Mouse (Mus musculus): ENCODE results near the gene Igsf11.

Igsf11 gene

DNA sequence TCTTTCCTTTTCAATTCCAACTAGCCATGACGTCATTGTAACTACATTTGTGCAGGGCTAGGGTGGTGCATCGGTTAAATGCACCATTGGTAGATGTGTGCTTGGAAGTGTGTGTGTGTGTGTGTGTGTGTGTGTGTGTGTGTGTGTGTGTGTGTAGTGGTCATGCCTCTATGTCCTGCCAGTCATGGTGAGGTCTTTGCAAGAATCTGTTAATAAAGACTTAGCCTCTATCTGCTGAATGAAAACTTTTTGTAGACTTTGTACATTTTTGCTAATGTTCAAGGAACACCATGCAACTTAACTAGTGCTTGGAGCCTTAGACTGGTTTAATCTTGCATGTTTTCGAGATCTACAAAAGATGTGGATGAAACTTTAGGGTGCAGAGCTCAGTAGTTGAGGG lies 48.3 kb downstream of the Igsf11 start:
- DNase-seq (ENCODE audit: inconsistent ontology term), result no peak

DNA sequence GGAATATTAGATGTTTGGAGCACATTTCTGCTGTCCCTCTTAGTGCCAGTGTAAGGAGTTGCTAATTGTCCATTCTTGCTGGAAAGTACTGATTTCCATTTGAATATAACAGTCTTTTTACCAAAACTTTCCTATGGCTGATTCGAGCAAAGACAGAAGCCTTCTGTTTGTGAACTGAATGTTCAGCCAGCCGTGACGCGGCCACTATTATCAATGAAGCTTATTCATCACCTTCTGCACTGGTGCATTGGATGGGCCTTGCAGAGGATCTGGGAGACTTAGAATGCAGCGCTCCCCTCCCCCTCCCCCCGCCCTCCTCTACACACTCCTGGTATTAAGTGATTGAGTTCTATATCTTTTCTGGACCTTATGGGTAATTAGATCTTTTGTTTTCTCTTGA lies 48.8 kb downstream of the Igsf11 start:
- DNase-seq (ENCODE audit: inconsistent ontology term), result peak; percentile 88

DNA sequence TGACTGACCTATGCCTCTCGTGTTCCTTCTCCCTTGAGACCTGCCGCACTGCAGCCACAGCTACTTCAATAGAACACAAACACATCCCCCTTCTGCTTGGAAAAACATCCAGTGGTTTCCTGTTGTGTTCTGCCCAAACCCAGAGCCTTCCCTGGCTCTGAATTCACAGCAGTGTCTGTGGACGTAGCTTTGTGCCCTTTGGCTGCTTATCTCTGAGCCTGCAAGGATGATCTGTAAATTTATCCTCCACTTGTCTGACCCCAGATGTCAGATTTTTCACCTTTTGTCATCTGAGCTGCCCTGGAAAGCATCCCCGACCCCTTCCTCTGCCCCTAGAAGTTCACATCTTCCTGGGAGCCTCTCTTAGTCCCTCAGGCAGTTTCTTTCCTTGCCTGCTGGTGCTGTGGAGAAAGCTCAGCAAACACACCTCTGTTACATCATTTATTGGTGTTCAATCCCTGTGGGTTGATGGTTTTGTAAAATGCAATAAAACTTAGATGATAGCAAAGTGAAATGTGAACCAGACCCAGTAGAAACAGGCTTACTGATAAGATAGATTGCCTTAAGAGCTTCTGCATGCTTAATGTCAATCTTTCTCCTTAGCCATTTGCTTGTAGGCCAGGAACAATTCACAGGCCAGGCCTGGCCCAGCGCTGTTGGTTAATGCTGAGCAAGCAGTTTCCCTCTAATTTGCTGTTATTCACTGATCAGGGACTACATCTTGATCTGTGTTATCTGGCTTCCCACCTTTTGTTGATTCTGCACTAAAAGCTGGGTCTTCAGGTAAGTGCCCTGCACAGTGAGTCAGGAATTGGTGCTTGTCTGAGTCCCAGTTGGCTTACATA lies 51.5 kb downstream of the Igsf11 start:
- no peak for DNase-seq (ENCODE audit: inconsistent ontology term)

DNA sequence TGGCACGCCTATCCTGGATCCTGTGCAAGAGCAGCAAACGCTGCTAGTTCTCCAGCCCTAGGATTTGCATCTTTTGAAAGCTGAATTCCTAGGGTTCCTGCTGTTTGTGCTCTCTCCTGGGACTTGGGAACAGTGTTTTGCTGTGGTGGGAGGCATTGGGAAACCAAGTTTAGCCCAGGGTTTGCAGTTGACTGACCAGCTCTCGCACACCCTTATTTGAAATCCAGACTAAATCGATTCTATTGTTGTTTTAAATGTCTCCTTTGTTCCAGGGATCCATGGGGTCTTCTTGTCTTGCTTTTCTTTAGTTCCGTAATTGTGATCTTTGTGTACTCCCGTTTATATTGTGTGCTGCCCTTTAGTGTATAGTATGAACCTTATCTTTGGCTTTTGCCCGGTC lies 52.6 kb downstream of the Igsf11 start:
- DNase-seq (ENCODE audit: inconsistent ontology term), result no peak

DNA sequence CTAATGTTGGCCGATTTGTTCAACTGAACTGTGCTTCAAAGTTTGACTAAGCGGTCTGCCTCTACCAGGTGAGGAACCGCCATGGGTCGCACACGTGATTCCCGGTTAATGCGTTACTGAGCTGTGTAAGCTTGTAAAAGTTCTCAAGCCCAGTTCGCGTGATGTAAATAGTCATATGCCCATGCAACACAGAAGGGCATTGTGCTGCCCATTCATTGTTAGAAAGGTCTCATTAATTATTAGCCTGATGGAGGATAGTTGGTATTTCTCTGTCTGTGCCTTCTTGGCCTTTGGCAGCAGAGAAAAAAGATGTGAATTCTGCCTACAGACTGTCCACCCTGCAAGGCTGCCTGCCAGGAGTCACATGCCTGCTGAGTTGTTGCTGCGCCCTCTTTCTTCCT lies 53.1 kb downstream of the Igsf11 start:
- peak; percentile 82 for DNase-seq (ENCODE audit: inconsistent ontology term)

DNA sequence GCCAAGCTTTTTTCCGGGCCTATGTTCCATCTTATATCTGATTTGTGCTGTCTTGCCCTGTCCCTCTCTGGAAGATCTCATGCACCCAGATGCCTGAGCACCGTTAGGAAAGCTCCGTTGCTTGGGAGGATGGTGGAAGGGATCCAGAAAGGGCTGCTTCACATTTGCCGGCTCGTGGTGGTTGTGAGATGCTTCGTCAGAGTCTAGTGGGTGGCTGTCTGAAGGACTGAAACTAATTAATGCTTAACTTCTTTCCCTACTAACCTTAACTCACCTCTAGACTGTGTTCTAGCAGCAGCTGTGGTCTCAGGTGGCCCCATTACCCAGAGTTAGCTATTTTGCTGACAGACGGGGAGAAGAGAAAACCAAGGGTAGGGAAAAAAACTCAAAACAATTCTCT lies 54.0 kb downstream of the Igsf11 start:
- peak; percentile 66 for DNase-seq (ENCODE audit: inconsistent ontology term)

DNA sequence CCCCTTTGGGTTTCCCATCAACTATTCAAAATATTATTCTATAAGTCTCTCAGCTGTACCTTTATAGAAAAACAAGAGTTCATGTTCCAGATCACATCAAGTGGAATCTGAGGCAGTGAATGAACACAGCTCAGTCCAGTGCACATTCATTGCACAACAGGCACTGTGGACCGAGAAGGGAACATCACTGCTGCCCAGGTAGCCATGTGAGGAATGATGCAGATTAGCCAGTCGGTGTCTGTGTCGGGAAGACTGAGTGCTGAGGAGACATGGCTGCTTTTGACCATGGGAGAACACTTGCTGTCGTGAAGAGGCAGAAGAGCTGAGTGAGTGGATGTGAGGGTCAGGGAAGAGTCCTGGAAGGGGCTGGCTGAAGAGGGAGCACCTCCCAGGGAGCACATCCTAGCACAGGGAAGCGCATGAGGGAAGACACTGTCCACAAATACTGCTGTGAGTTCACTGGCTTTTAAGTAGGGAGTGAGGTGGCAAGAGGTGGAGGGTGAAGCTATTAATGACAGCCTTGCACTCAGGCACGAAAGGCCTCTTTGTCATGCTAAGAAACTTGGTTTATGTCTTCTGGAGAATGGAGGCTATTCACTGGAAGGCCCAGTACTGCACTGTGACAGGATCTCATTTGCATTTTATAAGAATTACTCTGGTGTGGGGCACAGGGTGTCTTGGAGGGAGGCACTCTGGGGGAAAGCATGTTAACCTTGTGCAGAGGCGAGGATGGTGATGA lies 54.8 kb downstream of the Igsf11 start:
- DNase-seq (ENCODE audit: inconsistent ontology term), result no peak

DNA sequence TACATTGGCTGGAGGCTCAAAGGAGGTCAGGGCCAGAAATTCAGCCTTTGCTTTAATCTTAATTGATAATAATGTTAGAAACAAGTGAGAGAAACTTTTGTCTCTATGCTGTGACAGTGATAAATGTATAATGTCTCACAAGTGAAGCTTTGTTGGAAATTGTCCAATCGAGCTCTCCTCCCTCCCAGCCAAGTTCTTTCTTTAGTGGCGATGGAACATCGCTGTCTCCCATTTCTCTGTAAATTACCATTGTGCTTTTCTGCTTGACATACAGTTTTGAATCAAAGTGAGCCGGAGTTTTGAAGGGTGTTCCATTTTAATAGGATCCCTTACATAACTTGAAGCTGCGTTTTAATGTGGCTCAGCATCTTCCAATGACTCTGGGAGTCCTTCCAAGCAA lies 56.0 kb downstream of the Igsf11 start:
- no peak for DNase-seq (ENCODE audit: inconsistent ontology term)

DNA sequence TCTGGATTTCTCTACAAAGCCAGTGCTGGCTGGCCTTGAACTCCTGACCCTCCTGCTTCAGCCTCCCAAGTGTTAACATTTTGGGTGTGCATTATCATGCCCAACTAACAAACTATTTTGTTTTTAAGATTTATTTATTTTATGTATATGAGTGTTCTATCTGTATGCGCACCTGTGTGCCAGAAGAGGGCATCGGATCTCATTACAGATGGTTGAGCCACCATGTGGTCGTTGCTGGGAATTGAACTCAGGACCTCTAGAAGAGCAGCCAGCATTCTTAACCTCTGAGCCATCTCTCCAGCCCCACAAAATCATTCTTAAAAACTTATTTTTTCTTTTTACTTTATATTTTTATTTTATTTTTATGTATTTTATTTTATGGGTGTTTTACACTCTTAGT lies 60.4 kb downstream of the Igsf11 start:
- DNase-seq (ENCODE audit: inconsistent ontology term), result no peak

DNA sequence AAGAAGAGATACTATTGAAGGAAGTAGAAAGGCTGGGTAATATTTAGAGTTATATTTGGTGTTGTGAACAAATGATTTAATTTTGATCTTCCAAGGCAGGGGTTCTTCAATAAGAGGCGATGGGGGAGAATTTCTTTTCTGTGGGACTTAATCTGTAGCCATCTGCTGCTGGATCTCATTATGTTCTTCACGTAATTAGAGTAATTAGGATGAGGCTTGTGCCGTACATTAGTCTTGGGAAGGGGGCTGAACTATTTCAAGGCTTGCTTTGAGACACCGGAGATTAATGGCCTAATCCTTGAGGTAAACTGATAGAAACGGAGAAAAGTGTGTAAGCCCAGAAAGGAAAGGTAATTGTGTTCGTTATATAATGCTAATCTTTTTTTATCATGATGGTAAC lies 61.4 kb downstream of the Igsf11 start:
- no peak for DNase-seq (ENCODE audit: inconsistent ontology term)

DNA sequence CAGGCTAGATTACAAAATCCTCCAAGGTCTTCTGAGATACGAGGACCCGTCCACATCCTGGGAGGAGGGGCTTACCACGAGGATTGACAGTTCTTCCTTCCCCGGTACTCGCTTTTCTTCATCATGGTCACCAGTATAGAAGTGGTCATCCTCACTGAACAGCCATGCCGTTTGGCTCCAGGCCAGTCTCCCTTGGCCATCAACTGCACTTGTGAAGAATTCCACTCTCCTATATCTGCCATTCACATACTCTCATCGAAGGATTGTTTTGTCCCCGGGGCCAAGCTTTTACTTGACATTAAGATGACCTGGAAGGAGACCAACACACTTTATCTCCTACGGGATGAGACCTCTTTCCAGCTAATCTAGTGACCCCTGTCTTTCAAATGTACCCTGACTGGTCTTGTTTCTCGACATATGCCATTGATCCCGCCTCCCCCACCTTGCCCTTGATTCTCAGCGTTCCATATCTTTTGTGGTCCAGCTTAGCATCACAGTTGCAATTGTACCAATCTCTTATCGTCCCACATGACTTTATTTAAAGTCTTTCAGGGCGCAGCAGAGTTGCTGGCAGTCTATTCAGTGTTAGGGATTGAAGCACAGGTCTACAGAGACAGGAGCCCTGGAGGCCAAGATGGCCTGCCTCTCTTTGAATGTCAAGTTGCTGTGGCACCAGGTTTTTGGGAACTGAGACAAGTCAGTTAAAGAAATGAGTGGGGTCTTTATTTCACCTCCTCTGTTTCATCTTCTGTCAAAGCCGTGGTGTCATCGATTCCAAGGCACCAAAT lies 62.2 kb downstream of the Igsf11 start:
- DNase-seq (ENCODE audit: inconsistent ontology term), result no peak

DNA sequence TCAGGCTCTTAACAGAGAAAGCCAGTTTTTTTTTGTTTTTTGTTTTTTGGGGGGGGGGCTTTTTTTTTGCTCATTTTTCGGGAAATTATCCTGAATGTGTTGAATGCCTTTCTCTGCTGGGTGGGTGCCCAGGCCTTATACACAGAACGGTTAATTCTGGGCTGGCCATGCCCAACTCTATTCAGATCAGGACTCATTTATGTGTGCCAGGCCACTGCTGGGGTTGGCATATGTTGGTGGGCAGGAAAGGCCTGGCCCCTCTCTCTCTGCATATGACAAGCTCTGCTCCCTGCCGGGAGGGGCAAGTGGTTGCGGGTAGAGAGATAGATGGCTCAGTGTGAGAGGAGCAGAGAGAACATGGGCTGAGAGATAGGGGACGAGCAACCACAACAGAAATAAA lies 62.8 kb downstream of the Igsf11 start:
- peak; percentile 57 for DNase-seq (ENCODE audit: inconsistent ontology term)

DNA sequence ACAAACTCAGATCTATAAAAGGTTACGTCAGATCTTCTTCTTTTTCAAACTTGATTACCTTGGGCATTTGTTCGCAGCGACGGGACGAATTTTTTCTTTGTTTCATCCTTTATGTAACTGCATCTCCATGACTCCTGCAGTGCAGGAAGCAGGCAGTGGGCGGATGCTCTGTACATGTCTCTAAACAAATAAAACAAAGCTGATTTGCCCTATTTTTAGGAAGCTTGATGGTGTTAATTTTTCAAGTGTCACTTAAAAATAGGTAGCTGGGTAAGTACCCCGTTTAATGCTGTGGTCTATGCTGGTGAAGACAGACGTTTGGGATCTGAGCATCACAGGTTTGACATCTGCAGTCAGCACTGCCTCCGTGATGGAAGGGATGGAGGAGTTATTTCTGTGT lies 66.3 kb downstream of the Igsf11 start:
- DNase-seq (ENCODE audit: inconsistent ontology term), result no peak

DNA sequence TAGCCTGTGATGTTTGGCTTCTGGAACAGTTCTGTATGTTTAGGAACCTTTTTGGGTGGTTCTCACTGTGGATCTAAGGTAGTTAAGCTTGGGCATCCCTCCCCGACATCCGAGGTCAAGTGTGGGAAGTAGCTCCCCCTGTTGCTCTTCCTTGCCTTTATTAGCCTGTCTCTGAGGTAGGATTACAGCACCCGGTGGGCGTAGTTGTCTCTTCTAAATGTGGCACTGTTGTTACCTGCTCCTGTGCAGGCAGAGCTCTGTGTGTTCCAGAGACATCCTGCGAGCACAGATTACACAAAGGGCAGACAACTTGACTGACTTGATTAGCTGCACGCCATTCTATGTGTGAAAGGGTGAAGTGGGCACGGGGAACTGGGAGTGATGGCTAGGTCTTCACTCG lies 68.1 kb downstream of the Igsf11 start:
- DNase-seq (ENCODE audit: inconsistent ontology term), result no peak

DNA sequence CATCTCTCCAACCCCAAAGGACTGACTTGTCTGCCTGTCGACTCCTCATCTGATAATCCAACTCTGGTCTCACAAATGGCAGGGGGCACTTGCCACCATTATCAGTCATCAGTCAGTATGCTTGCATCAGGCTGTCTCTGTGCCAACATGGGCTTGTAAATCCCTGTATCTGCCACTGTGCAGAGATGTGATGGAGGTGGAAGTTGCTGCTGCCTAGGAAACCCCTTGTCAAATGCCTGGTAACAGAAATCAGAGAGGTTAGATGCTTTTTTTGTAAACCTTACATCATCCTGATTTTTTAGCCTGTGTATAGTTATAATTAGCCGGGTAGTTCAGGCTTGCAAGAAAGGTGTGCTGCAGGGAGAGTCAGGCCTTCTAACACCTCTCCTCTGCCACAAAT lies 69.4 kb downstream of the Igsf11 start:
- DNase-seq (ENCODE audit: inconsistent ontology term), result no peak

DNA sequence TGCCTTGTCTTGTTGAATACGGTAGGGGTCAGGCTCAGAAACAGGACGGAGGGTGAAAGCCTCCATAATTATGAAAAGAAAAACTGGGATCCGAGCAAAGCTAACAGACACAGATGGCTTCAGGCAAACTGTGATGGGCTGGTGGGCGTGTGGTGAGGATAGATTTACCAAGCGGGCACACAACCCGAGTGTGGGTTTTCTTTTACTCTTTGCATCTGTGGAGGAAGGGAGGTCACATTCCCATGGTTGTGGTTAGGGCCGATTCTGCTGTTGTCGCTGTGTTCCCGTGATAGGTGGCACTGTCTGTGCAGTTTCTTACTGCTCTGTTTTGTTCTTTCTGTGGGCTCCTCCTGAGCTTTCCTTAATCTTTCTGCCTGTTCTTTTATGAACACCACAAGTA lies 70.2 kb downstream of the Igsf11 start:
- DNase-seq (ENCODE audit: inconsistent ontology term), result no peak

DNA sequence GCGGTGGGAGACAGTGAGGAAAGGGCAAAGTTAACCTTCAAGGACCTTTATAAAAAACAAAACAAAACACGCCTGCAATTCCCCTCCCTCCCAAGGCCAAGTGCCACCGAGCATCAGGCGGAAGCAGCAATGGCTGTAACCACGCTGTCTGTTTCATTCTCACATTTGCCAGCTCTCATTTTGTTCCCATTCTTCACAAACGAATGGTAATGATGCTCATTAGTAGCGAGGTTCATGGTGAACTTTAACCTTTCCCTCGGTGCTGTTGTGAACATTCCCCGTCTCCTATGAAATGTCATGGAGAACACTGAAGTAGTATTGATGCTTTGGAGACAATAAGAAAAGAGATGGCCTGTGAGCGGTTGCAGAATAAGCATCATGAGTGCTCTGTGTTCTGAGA lies 74.6 kb downstream of the Igsf11 start:
- DNase-seq (ENCODE audit: inconsistent ontology term), result peak; percentile 50

DNA sequence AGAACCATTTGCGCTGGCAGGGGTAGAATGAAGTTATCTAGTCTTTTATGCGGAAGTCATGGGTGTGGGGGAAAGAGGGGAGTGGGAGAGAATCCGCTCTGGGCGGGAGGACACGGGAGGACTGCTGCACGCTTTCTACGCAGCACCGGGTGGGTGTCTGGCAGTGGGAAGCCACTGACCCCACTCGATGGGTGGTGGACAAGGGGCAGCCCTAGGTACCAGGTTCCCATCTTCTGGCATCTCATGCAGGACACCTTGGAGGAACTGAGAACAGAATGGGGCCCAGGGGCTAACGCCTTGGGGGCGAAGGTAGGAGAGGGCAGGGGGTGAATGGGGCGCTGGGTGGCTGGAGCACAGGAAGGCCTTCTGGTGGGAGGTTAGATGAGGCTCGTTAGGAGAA lies 83.7 kb downstream of the Igsf11 start:
- DNase-seq (ENCODE audit: inconsistent ontology term), result no peak

DNA sequence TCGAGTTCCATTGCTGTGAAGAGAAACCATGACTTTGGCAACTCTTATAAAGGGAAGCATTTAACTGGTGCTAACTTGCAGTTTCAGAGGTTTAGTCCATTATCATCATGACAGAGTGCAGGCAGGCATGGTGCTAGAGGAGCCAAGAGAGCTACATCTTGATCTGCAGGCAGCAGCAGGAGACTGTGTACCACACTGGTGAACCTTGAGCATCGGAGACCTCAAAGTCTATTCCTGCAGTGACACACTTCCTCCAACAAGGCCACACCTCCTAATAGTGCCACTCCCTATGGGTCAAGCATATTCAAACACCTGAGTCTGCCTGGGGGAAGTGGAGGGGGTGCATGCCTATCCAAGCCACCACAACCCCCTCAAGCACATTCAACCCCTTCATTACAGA lies 86.1 kb downstream of the Igsf11 start:
- DNase-seq (ENCODE audit: inconsistent ontology term), result no peak

DNA sequence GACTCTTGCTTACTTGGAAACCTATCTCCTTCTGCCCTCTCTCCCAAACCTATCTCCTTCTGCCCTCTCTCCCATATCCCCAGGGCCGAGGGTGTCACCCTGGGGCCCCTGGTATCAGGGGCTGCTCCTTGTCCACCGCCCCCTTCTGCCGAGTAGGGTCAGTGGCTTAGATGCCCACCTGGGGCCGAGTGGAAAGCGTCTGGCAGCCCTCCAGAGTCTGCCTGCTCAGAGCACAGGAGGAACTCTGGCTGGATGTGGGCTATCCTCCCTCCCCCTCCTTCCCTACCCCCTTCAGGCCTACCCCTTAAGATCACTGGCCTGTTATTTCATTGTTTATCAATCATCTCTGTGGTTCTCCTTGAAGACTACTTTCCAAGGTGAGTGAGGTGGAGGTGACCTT lies 88.1 kb downstream of the Igsf11 start:
- no peak for DNase-seq (ENCODE audit: inconsistent ontology term)

DNA sequence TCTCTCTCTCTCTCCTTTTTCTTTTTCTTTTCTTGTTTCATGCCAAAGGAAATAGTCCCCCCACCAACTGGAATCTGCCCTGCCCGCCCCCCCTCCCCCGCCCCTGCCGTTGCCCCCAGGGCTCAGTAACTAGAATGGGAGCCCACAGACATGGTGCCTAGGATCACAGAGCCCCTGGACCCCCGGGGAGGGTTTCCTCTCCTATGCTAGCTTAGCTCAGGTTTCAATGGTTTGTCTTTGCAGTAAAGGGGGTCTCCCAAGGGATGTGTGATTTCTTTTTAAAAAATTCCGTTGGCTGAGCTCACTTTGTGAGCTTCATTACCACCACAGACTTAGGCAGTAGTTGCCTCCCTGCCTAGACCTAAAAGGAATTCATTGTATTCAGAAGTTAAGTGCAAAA lies 89.6 kb downstream of the Igsf11 start:
- DNase-seq (ENCODE audit: inconsistent ontology term), result no peak

DNA sequence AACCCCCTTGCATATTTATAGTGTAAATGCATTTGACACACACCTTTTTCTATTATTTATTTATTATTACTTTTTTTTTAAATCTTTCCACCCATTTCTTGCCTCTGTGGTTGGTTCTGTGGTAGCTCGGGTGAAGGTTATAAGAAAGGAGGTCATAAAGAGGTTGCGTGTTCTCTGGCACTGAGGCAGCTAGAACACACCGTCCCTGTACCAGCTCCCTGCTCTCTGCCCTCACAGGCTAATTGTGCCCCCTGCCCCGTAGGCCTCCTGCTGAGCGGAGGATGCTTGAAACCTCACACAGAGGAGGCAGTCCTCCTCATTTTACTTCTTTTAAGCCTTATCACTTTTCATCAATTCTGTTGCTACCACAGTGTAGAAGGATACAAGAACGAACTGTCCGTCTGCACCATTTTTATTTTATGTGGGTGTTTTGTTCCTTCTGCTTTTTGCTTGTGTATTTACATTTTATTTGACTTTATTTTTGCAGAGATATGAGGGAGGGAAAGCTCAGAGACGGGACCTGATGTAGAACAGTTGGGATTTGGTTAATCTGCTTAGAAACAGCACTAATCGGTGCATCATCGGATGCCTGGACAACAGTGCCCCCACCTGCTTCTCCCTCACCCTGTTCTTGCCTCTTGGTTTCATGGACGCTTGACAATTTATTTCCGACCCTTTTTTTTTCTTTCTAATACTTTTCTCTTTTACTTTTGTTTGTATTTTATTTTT lies 90.2 kb downstream of the Igsf11 start:
- no peak for DNase-seq (ENCODE audit: inconsistent ontology term)
